Mouse (Mus musculus) hindbrain, embryonic 11.5 days (tissue): ENCODE results near the gene Slc15a1. TPM values are rescaled to one million over a fixed set of nuclear protein-coding genes. Genes with fewer than 3 reads are reported as not detected.

Source experiments
- ATAC-seq: fragments of 200-750 bp; cut with Nextera tagmentation; 2 replicates; pipeline ENCODE4 v1.8.0; 2017; ENCODE audit warnings: mild to moderate bottlenecking, moderate TSS enrichment, moderate library complexity; ENCODE audit not compliant: low FRiP score
- DNase-seq: peaks from one replicate; pipeline ENCODE4 v3.0.0-alpha.2; 2015; ENCODE audit warnings: low spot score
- H3K27ac ChIP-seq: fragments of 300-500 bp; sonication (generic); 2 replicates; pipeline ENCODE4 v1.5.1; 2014; ENCODE audit warnings: mild to moderate bottlenecking, low read depth, low read length
- H3K27me3 ChIP-seq: fragments of 300-500 bp; sonication (generic); 2 replicates; pipeline ENCODE4 v1.6.1; 2014; ENCODE audit warnings: mild to moderate bottlenecking, low read length, moderate library complexity, mixed read lengths; ENCODE audit not compliant: control insufficient read depth, insufficient read depth
- H3K36me3 ChIP-seq: fragments of 300-500 bp; sonication (generic); 2 replicates; pipeline ENCODE4 v1.6.1; 2014; ENCODE audit warnings: mild to moderate bottlenecking, low read length, moderate library complexity, mixed read lengths; ENCODE audit not compliant: control insufficient read depth, insufficient read depth
- H3K4me1 ChIP-seq: fragments of 300-500 bp; sonication (generic); replicated peaks from 2 replicates; pipeline ENCODE4 v1.6.1; 2014; ENCODE audit warnings: low read length, mixed read lengths; ENCODE audit not compliant: control insufficient read depth, insufficient read depth
- H3K4me2 ChIP-seq: fragments of 300-500 bp; sonication (generic); replicated peaks from 2 replicates; pipeline ENCODE4 v1.6.1; 2014; ENCODE audit warnings: mild to moderate bottlenecking, low read depth, low read length
- H3K4me3 ChIP-seq: fragments of 300-500 bp; sonication (generic); 2 replicates; pipeline ENCODE4 v1.5.1; 2014; ENCODE audit warnings: low read depth, low read length
- H3K9ac ChIP-seq: fragments of 300-500 bp; sonication (generic); 2 replicates; pipeline ENCODE4 v1.6.1; 2014; ENCODE audit warnings: low read depth, low read length
- H3K9me3 ChIP-seq: fragments of 300-500 bp; sonication (generic); 2 replicates; pipeline ENCODE4 v1.6.1; 2016; ENCODE audit warnings: low read length; ENCODE audit not compliant: control insufficient read depth
- WGBS: fragments of 180-500 bp; shearing (Covaris S2); extraction: QIAGEN DNeasy Blood & Tissue Kit; methylation state at CpG from one replicate; pipeline ENCODE4 v1.1.7; 2014; 5-methylcytosine and 5-hydroxymethylcytosine counted together
- polyA plus RNA-seq: library from polyadenylated mRNA; unstranded; fragments of >200 nt; fragmentation: Nextera tagmentation; extraction: Ambion mirVana; gene quantifications from 2 replicates; pipeline ENCODE4 v1.2.1, GENCODE M21; 2014

Slc15a1 gene
- polyA plus RNA-seq, 1 experiment from 2014 or later, result 0.15 TPM

DNA sequence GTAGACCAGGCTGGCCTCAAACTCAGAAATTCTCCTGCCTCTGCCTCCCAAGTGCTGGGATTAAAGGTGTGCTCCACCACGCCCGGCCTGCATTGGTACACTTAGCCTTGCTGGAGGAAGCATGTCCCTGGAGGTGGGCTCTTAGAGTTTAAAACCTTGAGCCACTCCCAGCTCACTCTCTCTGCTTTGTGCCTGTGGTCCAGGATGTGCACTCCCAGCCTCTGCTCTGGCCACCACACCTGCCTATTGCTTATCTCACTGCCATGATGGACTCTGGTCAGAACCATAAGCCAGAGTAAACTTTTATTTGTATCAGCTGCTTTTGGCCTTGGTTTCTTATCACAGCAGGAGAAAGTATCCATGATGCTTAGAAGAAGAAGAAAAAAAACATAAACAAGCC lies 40.7 kb downstream of the Slc15a1 start:
- ATAC-seq, result no peak
- H3K9me3 ChIP-seq, result no peaks in the 10 kb centered on the region
- H3K4me1 ChIP-seq, result no peaks in the 10 kb centered on the region
- H3K27me3 ChIP-seq, result no peaks in the 10 kb centered on the region
- no peak overlapping the region for H3K9ac ChIP-seq
- H3K27ac ChIP-seq, result no peak overlapping the region
- no peak for DNase-seq
- no peak overlapping the region for H3K4me3 ChIP-seq
- 88% methylated on average over 2 of the region's 2 CpGs for WGBS
- no peak overlapping the region for H3K4me2 ChIP-seq
- H3K36me3 ChIP-seq, result no peaks in the 10 kb centered on the region

DNA sequence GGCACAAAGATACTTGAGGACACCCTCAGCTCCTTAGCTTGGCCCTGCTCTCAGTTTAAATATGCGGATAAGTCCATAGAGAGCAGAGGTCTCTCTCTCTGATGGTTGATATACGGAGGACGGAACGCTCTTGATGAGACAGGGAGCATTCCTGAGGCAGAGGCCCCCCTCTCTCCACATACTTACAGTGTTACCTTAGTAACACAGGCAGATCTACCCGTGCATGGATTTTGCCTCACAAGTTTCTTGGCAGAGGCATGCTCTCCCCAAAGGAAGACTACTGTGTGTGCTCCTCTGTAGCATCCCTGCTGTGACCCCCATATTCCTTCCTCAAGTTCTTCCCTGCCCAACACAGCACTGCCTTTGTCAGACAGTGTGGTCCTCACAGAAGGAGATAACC lies 42.3 kb downstream of the Slc15a1 start:
- ATAC-seq, result no peak
- H3K27me3 ChIP-seq, result no peaks in the 10 kb centered on the region
- 41% methylated on average over 5 of the region's 5 CpGs for WGBS

DNA sequence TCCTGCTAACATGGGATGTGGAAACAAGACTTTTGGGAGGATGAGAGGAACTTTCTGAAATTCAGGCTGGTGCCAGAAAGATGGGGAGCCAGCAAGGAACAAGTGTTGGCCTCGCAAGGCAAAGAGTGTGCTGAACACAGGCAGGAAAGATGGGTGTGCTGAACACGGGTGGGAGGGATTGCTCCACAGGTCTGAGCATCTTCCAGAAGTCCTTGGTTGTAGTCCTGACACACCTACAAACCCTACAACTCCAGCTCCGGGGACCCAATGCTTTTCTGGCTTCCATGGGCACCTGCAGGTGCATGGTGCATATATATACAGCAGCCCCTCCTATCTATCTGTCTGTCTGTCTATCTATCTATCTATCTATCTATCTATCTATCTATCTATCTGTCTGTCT lies 44.1 kb downstream of the Slc15a1 start:
- DNase-seq (no peak), ATAC-seq (no peak)
- no peak overlapping the region for H3K9ac ChIP-seq
- H3K4me1 ChIP-seq, result no peaks in the 10 kb centered on the region
- 91% methylated on average over 3 of the region's 3 CpGs for WGBS
- no peaks in the 10 kb centered on the region for H3K27me3 ChIP-seq
- H3K4me2 ChIP-seq, result no peak overlapping the region
- no peaks in the 10 kb centered on the region for H3K36me3 ChIP-seq
- no peak overlapping the region for H3K27ac ChIP-seq
- H3K4me3 ChIP-seq, result no peak overlapping the region
- no peaks in the 10 kb centered on the region for H3K9me3 ChIP-seq

More for the DNA sequence above, 42.3 kb downstream of the Slc15a1 start:
- Histone ChIP-seq H3K4me3 (no peak overlapping the region), H3K36me3 (no peaks in the 10 kb centered on the region), H3K9ac (no peak overlapping the region), H3K27ac (no peak overlapping the region), H3K9me3 (no peaks in the 10 kb centered on the region), H3K4me2 (no peak overlapping the region), H3K4me1 (no peaks in the 10 kb centered on the region)
- DNase-seq, result no peak

DNA sequence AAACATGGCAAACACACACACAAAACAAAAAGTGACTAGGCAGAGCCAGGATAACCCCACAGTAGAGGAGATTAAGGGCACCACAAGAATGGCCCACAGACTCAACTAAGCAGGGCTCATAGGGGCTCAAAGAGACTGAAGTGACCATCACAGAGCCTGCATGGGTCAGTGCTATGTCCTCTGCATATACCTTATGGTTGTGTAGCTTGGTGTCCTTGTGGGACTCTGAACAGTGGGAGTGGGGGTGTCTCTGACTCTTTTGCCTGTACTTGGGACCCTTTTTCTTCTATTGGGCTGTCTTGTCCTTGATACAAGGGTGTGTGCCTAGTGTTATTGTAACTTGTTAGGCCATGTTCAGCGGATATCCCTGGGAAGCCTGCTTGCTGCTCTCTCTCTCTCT lies 46.5 kb downstream of the Slc15a1 start:
- DNase-seq, result no peak
- Histone ChIP-seq H3K36me3 (no peaks in the 10 kb centered on the region), H3K9me3 (no peaks in the 10 kb centered on the region), H3K27ac (no peak overlapping the region), H3K27me3 (no peaks in the 10 kb centered on the region), H3K9ac (no peak overlapping the region), H3K4me1 (no peaks in the 10 kb centered on the region), H3K4me3 (no peak overlapping the region), H3K4me2 (no peak overlapping the region)
- WGBS, result 80% methylated on average over 1 of the region's 1 CpGs
- ATAC-seq, result no peak

DNA sequence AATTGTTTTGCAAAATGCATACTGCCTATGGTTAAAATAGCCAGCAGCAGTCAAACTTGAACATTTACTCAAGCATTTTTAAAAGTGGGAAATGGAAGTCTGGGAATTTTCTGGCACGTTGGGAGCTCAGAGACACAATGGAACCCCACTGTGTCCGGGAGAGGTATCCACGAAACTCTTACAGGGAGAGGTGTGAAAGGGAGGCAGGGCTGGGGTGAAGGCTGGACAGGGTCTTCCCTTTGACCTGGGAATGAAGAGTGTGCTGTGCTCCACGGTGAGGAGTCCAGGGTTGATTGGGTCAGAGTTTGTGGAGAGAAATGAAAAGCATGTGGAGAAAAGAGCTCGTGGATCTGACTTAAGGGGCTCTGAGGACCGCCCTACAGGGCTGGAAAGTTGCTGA lies 47.5 kb downstream of the Slc15a1 start:
- no peak overlapping the region for H3K4me2 ChIP-seq
- 65% methylated on average over 6 of the region's 6 CpGs for WGBS
- ATAC-seq, result no peak

DNA sequence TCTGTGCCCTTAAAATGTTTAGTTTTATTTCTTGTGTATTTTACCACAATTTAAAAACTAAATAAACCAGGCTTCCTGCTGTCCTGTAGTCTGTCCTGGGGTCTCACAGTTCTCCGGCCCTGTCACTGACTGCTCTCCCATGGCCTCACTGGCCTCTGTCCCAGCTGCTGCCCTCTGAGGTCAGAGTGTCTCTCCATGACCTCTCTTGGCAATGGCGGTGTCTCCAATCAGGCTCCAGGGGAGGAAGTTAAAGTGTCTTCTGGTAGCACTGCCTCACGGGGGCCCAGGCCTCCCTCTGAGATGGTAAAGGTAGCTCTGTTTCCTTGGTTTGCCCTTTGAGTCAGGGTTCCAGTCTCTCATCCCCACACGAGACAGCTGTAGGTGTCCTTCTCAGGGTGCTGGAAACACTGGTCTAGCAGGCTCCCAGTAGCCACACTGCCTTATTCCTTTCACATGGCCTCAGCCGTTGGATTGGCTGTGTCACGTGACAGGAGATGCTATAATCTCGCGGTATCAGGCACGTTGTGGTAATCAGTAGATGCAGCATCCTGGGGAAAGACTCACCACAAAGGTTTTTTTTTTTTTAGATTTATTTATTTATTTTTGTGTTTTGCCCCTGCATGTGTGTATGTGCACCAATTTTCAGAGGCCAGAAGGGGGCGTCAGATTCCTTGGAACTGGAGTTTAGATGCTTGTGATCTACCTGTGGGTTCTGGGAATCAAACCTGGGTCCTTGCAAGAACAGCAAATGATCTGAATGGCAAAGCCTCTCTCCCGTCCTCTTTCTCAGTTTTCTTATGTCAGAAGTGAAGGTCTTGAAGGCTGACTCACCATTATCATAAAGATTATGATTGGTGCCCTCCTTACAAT lies 48.4 kb downstream of the Slc15a1 start:
- no peaks in the 10 kb centered on the region for H3K27me3 ChIP-seq
- H3K4me2 ChIP-seq, result no peak overlapping the region
- ATAC-seq, result no peak
- H3K36me3 ChIP-seq, result no peaks in the 10 kb centered on the region
- 82% methylated on average over 11 of the region's 11 CpGs for WGBS
- no peak overlapping the region for H3K27ac ChIP-seq
- H3K4me3 ChIP-seq, result no peak overlapping the region
- H3K4me1 ChIP-seq, result no peaks in the 10 kb centered on the region
- DNase-seq, result no peak
- no peak overlapping the region for H3K9ac ChIP-seq
- no peaks in the 10 kb centered on the region for H3K9me3 ChIP-seq

More for the DNA sequence above, 47.5 kb downstream of the Slc15a1 start:
- no peaks in the 10 kb centered on the region for H3K4me1 ChIP-seq
- no peak overlapping the region for H3K4me3 ChIP-seq
- no peaks in the 10 kb centered on the region for H3K27me3 ChIP-seq
- no peaks in the 10 kb centered on the region for H3K9me3 ChIP-seq
- H3K27ac ChIP-seq, result no peak overlapping the region
- no peak overlapping the region for H3K9ac ChIP-seq
- H3K36me3 ChIP-seq, result no peaks in the 10 kb centered on the region
- DNase-seq, result no peak

DNA sequence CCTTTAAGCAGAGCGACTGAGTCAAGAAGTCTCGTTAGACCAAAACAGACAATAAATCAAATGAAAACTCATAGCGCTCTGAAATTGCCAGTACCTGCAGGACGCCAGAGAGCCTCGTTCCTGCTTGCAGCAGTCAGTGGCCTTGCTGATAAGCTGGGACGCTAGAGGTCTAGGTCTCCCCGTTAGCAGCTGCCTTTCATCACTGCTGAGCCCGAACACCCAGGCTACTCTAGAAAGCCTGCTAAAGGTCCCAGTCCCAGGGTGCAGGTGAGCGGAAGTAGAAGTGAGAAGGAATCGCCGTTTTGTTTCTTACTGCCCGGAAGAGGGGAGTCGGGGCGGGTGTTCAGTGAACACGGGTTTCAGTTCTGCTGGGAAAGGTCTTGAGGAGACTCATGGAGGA lies 49.1 kb downstream of the Slc15a1 start:
- DNase-seq (no peak), ATAC-seq (no peak)
- H3K27ac ChIP-seq, result no peak overlapping the region
- H3K4me1 ChIP-seq, result no peaks in the 10 kb centered on the region
- no peaks in the 10 kb centered on the region for H3K27me3 ChIP-seq
- 89% methylated on average over 15 of the region's 15 CpGs for WGBS
- H3K9me3 ChIP-seq, result no peaks in the 10 kb centered on the region
- H3K4me3 ChIP-seq, result no peak overlapping the region
- H3K36me3 ChIP-seq, result no peaks in the 10 kb centered on the region
- no peak overlapping the region for H3K9ac ChIP-seq
- no peak overlapping the region for H3K4me2 ChIP-seq

DNA sequence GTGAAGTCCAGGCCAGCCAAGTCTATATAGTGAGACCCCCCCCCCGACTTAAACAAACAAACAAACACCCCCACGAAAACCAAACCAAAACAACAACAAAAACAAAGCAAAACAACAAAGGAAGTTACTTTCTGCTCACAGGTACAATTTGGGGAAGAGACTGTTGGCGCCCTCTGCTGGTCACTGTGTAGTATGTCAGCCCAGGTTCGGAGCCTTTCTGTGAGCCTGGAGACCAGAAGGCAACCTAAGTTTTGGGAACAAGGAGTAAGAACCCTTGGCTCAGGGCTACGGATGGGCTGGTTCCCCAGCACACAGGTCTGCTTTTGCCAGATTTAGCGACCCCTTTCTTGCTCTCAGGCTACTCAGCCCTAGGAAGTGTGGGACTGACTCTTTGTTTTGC lies 49.5 kb downstream of the Slc15a1 start:
- Histone ChIP-seq H3K4me2 (no peak overlapping the region), H3K27ac (no peak overlapping the region), H3K4me3 (no peak overlapping the region), H3K36me3 (no peaks in the 10 kb centered on the region), H3K9me3 (no peaks in the 10 kb centered on the region), H3K27me3 (no peaks in the 10 kb centered on the region), H3K4me1 (no peaks in the 10 kb centered on the region), H3K9ac (no peak overlapping the region)
- DNase-seq (peak; percentile 78), ATAC-seq (no peak)
- WGBS, result 12% methylated on average over 6 of the region's 6 CpGs

DNA sequence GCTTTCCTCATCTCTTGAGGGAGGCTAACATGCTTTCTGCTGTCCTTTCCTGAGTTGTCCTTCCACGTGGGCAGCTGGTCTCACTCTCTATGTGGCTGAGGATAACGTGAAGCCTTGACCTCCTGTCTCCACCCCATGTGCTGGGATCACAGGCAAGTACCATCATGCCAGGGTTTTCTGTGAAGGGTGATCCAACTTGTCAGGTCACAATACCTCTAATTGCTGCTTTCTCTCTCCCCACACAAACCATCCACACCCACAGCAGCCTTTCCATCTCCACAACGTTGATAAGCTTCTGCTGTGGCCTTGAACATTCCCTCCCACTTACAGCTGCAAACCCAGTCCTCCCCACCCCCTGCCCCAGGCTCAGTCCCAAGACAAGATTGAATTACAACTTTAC lies 51.9 kb downstream of the Slc15a1 start:
- no peaks in the 10 kb centered on the region for H3K27me3 ChIP-seq
- DNase-seq (no peak), ATAC-seq (no peak)
- no peaks in the 10 kb centered on the region for H3K9me3 ChIP-seq
- H3K4me2 ChIP-seq, result no peak overlapping the region
- no peak overlapping the region for H3K4me3 ChIP-seq
- 79% methylated on average over 3 of the region's 3 CpGs for WGBS
- H3K36me3 ChIP-seq, result no peaks in the 10 kb centered on the region
- H3K9ac ChIP-seq, result no peak overlapping the region
- no peak overlapping the region for H3K27ac ChIP-seq
- H3K4me1 ChIP-seq, result no peaks in the 10 kb centered on the region
